Mouse (Mus musculus) neural tube, embryonic 14.5 days (tissue): ENCODE measurements around the gene Gins1. TPM values are rescaled to one million over a fixed set of nuclear protein-coding genes. Genes with fewer than 3 reads are reported as not detected.

ENCODE experiments used
- ATAC-seq: fragments of 200-750 bp; cut with Nextera tagmentation; 2 replicates; pipeline ENCODE4 v1.8.0; 2017; ENCODE audit warnings: low read depth, mild to moderate bottlenecking, moderate TSS enrichment, moderate library complexity
- H3K27ac ChIP-seq: fragments of 300-500 bp; sonication (generic); 2 replicates; pipeline ENCODE4 v1.5.1; 2014; ENCODE audit warnings: low read depth, mild to moderate bottlenecking, control low read depth, low read length, moderate library complexity, mixed read lengths
- H3K27me3 ChIP-seq: fragments of 300-500 bp; sonication (generic); 2 replicates; pipeline ENCODE4 v1.6.1; 2014; ENCODE audit warnings: low read length; ENCODE audit not compliant: control insufficient read depth, insufficient read depth
- H3K36me3 ChIP-seq: fragments of 300-500 bp; sonication (generic); 2 replicates; pipeline ENCODE4 v1.6.1; 2014; ENCODE audit warnings: low read length, mixed read lengths; ENCODE audit not compliant: control insufficient read depth, insufficient read depth
- H3K4me1 ChIP-seq: fragments of 300-500 bp; sonication (generic); 2 replicates; pipeline ENCODE4 v1.6.1; 2014; ENCODE audit warnings: low read length; ENCODE audit not compliant: control insufficient read depth, insufficient read depth
- H3K4me2 ChIP-seq: fragments of 300-500 bp; sonication (generic); 2 replicates; pipeline ENCODE4 v1.6.1; 2014; ENCODE audit warnings: mild to moderate bottlenecking, low read depth, low read length, control low read depth
- H3K4me3 ChIP-seq: fragments of 300-500 bp; sonication (generic); 2 replicates; pipeline ENCODE4 v1.5.1; 2014; ENCODE audit warnings: low read depth, low read length, control low read depth, mixed read lengths
- H3K9ac ChIP-seq: fragments of 300-500 bp; sonication (generic); replicated peaks from 2 replicates; pipeline ENCODE4 v1.6.1; 2014; ENCODE audit warnings: low read depth, mild to moderate bottlenecking, control low read depth, low read length, mixed read lengths
- H3K9me3 ChIP-seq: fragments of 300-500 bp; sonication (generic); 2 replicates; pipeline ENCODE4 v1.6.1; 2016; ENCODE audit warnings: low read length; ENCODE audit not compliant: control insufficient read depth
- WGBS: fragments of 180-500 bp; shearing (Covaris S2); extraction: QIAGEN DNeasy Blood & Tissue Kit; methylation state at CpG from one replicate; pipeline ENCODE4 v1.1.7; 2014; 5-methylcytosine and 5-hydroxymethylcytosine counted together
- polyA plus RNA-seq: library from polyadenylated mRNA; unstranded; fragments of >200 nt; fragmentation: Nextera tagmentation; extraction: Ambion mirVana; gene quantifications from 2 replicates; pipeline ENCODE4 v1.2.1, GENCODE M21; 2014

Gins1 gene
- polyA plus RNA-seq, 1 experiment from 2014 or later, result 11.5 TPM

DNA sequence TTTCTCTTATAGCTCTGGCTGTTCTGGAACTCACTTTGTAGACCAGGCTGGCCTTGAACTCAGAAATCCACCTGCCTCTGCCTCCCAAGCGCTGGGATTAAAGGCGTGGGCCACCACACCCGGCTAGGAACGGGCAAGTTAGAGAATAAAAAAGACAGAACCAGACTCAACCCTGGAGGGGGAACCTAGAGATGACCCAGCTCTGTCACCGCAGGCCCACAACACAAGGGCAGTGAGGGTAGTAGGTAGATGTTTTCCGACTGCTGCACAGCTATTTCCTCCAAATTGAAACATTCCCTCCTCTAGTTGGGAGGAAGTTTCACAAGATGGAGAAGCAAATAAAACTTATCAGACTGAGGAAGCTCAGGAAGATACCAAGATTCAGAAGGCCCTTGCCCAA, 72.5 kb downstream of the Gins1 start:
- no peaks in the 10 kb centered on the region for H3K9me3 ChIP-seq
- WGBS, result 96% methylated on average over 6 of the region's 6 CpGs
- no peak for ATAC-seq

DNA sequence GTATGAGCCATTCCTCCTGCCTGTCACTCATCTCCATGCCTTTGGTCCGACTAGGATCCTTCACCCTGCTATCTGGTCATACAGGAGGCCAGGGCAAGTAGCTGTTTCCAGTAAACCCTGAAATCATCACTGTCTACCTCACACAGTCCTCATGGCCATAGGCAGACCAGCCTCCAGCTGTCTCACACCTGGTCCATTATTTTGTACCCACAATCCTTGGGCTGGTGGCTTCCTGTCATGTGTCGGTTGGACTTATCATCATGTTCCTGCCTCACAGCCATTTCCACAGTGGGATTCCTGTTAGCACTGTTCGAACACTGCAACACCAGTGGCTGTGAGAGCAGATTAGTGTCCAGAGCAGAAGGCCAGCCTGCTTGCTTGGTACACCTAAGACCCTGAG, 73.6 kb downstream of the Gins1 start:
- Histone ChIP-seq H3K27me3 (no peaks in the 10 kb centered on the region), H3K4me3 (no peak overlapping the region), H3K9ac (no peak overlapping the region), H3K27ac (no peak overlapping the region), H3K4me2 (no peak overlapping the region), H3K9me3 (no peaks in the 10 kb centered on the region), H3K4me1 (no peaks in the 10 kb centered on the region), H3K36me3 (peaks cover 4% of the 10 kb centered on the region; the same call in 1 of the 2 replicates)
- ATAC-seq, result no peak
- 88% methylated on average over 3 of the region's 3 CpGs for WGBS

More for the DNA sequence above, 72.5 kb downstream of the Gins1 start:
- Histone ChIP-seq H3K4me1 (no peaks in the 10 kb centered on the region), H3K4me3 (no peak overlapping the region), H3K36me3 (peaks cover 5% of the 10 kb centered on the region; the same call in 1 of the 2 replicates), H3K27me3 (no peaks in the 10 kb centered on the region), H3K27ac (no peak overlapping the region), H3K9ac (no peak overlapping the region), H3K4me2 (no peak overlapping the region)

DNA sequence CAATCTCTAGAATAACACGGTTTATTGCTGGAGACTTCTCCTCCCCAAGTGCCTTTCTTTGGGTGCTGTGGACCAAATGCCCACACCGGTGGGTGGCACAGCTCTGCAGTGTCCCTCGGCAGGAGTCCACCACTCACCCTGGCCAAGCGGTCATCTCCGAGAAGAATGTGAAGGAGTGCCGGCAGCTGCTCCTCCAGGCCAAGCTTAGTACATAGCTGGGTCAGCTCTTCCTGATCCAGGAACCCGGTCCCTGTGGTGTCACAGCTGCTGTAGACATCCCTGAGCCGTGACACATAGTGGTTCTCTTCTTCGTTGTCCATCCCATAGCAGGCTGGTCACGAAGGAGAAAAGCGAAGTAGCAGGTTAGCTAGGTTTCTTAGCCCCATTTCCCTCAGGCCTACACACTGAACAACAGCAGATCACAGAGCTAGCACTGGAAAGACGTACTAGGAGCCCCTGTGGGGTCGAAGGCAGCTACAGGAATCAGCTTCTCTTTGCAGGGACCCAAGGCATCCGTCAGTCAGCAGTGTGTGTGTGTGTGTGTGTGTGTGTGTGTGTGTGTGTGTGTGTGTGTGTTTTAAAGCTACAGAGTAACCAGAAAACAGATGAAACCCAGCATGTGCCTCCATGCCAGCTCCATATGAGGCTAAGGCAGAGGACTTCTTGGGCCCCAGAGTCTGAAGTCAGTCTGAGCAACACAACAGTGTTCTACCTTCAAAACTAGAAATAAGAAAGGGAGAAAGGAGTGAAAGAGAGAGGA, 74.8 kb downstream of the Gins1 start:
- Histone ChIP-seq H3K4me1 (no peaks in the 10 kb centered on the region), H3K4me3 (no peak overlapping the region), H3K27me3 (no peaks in the 10 kb centered on the region), H3K9ac (no peak overlapping the region), H3K27ac (no peak overlapping the region), H3K36me3 (no peaks in the 10 kb centered on the region), H3K4me2 (no peak overlapping the region), H3K9me3 (no peaks in the 10 kb centered on the region)
- 85% methylated on average over 14 of the region's 14 CpGs for WGBS
- no peak for ATAC-seq

Other genes with a start within 250 kb of the Gins1 start
- 13.0 and 15.4 TPM in 2 replicates for gene Acss1, start 236.9 kb upstream of the Gins1 start, polyA plus RNA-seq
- gene Vsx1, start 216.0 kb upstream of the Gins1 start, polyA plus RNA-seq, result 0.06 and 0.07 TPM in 2 replicates
- gene Entpd6, start 156.4 kb upstream of the Gins1 start, polyA plus RNA-seq, result 56.8 and 64.6 TPM in 2 replicates
- 77.7 and 113 TPM in 2 replicates for gene Pygb, start 118.7 kb upstream of the Gins1 start, polyA plus RNA-seq
- gene Abhd12, start 659 bp upstream of the Gins1 start, polyA plus RNA-seq, result 125 and 135 TPM in 2 replicates
- 4.7 and 5.0 TPM in 2 replicates for gene Ninl, start 134.0 kb downstream of the Gins1 start, polyA plus RNA-seq
- 31.7 and 35.5 TPM in 2 replicates for gene Nanp, start 134.0 kb downstream of the Gins1 start, polyA plus RNA-seq
- not detected in 2 replicates for gene Gm14151, start 186.9 kb downstream of the Gins1 start, polyA plus RNA-seq
- gene Gm14147, start 192.8 kb downstream of the Gins1 start, polyA plus RNA-seq, result not detected in 2 replicates